Mouse (Mus musculus): Measurements from ENCODE around the gene Bcl11b.

Bcl11b gene

DNA sequence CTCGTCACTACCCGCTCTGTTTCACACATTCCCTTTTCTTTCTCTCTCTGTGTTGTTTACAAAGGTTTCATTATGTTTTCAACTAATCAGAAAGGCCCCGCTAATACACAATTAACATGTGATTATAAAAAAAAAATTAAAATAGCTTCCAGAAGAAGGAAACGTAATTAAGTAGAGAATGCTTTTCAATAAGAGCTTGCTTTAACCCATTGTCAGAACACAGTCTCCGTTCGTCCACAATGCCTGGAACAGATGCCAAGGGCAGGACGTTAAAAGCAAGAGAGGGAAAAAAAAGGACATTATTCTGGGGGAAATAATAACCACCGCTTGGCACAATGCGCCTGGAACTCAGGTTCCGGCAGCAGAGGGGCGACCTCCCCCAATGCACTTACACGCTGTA, 71.3 kb downstream of the Bcl11b start:
- no peak for DNase-seq (ENCODE audit: low spot score)

DNA sequence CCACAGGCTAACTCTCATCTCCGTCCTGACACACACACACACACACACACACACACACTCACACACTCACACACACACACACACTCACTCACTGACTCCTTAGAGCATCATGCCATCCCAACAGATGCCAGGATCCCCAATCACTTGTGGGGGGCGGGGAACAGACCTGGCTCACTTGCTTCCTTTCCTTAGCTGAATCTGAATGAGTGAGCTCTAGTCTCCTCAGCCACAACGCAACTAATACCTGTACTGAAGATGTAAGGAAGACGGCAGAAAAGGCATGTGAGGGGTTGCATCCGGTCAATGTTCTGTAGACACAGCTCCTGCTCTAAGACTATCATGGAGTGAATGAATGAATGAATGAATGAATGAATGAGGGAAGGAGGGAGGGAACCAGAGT, 71.9 kb downstream of the Bcl11b start:
- DNase-seq (ENCODE audit: low spot score), result no peak

DNA sequence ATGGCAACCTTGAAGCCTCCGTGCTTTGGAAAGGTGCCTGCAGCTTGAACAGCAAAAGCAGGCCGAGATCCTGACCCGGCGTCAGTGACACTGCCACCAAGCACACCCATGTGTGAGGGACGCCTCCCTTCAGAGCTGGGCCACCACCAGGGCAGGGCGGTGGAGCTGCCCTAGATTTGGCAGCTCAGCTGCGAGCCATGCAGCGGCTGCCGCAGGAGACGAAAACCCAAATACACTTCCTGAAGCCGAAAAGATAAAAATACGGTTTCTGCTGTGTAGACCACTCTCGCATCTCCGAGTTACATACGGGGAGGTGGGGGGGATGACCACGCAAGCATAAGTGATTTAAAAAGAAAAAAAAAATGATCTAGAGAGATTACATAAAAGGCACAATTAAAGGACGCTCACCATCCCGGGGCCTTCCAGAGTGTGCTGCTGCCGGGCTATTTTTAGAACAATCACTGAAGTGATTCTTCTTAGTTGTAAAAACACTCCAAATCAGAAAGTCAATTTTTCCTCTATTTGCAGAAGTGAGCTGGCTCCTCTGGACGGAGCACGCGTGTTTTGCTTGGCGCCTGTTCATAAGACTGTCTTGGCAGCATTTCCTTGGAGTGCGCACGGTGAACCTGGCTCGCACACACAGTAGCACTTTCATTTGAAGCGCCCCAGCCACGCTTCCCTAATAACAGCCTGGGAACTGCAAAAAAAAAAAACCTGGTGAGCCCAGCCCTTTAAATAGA, 72.6 kb downstream of the Bcl11b start:
- peak; percentile 77 for DNase-seq (ENCODE audit: low spot score)

DNA sequence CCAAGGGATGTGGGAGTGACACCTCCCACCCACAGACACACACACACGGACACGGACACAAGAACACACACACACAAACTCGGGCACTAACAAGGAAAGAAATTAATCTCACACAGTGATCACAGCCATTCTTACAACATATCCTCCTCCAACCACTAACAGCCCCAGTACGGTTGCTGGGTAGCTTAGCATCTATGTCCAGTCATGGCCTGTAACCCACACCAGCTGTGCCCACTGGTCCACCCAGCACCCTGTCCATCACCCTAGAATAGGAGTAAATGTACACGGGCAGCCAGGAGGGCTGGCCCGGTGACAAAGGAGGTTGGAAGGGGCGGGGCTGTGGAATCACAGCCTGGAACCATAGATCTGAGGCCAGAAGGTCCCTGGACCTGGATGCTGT, 74.5 kb downstream of the Bcl11b start:
- no peak for DNase-seq (ENCODE audit: low spot score)

GRCm38 (mm10) chr12:107928464-107928901, 74.9 kb downstream of the Bcl11b start:
- no peak for DNase-seq (ENCODE audit: low spot score)

GRCm38 (mm10) chr12:107927961-107928431, 75.4 kb downstream of the Bcl11b start:
- no peak for DNase-seq (ENCODE audit: low spot score)

DNA sequence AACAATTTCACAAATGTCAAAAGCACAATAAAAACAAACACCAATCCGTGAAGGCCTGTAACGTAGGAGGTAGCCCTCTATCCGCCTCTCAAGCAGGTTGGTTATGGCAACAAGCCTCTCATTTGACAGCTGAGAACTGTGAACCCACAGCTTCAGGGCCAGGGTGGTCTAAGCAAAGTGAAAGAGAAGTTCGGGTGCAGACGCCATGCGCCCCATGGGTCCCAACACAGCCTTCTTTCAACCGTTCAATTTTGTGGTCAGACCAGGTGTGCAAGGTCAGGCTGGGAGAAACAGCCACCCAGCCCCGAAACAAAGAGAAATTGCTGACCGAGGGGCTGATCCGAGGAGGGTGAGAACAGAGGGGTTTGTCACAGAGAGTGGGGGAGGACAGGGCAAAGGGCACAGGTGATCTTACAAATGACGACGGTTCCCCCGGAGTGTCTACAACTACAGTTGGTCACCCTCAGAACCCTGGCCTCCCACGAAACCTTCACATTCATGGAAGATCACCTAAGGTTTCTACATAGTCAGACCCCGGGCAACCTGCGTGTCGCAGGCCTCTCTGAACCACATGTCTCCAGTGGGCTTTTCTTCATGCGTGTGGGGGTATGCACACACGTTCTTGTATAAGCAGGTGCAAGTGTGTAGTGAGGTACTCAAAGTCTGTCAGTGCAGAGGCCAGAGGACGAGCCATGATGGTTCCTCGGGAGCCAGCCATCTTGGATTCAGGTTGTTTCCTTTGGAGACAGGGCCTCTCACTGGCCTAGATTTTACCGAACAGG, 77.1 kb downstream of the Bcl11b start:
- no peak for DNase-seq (ENCODE audit: low spot score)

DNA sequence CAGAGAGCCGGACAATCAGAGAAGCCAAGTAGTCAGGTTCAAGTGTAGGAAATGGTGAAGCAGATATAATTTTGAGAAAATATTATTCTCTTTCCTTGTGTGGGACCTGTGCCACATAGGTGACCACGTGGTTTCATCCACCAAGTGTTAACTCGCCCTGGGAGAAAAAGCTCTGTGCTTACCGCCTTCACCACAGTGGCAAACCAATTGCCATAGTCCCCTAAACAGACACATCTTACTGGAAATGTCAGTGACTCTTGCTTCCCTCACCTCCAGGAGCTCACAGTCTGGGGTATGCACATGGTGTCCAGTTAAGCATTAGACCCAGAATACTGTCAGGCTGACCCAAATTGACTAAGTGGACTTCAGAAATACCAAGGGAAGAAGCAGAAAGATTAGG, 78.7 kb downstream of the Bcl11b start:
- no peak for DNase-seq (ENCODE audit: low spot score)

- DNase-seq (ENCODE audit: low spot score), result no peak
Measured at GRCm38 (mm10) chr12:107923963-107924362, 79.4 kb downstream of the Bcl11b start.

DNA sequence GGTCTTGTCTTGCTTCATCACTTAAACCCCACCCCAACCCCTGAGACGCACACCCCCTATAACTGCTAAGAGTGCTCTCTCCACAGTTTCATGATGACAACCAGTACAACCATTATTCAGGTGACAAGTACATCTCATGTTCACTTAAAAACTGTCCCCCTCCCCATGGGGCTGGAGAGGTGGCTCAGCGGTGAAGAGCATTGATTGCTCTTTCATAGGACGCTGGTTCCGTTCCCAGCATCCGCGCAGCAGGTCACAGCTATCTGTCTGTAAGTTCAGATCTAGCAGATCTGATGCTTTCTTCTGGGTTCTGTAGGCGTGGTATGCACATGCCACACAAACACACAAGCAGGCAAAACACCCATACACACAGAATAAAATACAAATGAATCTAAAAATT, 81.2 kb downstream of the Bcl11b start:
- no peak for DNase-seq (ENCODE audit: low spot score)

- no peak for DNase-seq (ENCODE audit: low spot score)
Measured at GRCm38 (mm10) chr12:107921566-107921965, 81.8 kb downstream of the Bcl11b start.

DNA sequence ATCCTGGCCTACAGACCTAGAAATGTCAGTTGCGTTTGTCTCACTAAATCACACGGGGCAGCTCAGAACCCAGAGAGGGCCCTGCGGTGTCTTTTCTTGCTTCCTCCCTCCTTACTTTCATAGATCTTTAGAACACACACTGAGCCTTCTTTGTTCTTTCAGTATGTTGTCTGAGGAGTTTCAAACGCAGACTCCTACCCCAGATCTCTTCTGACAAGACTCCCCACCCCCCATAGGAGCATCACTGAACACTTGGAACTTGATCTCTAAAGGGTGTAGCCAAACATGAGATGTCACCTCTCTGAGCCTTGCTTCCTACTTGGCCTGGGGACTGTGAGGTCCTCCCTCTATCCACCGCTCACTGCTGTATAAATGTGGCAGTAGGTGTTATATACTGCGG, 82.2 kb downstream of the Bcl11b start:
- peak; percentile 10 for DNase-seq (ENCODE audit: low spot score)

DNA sequence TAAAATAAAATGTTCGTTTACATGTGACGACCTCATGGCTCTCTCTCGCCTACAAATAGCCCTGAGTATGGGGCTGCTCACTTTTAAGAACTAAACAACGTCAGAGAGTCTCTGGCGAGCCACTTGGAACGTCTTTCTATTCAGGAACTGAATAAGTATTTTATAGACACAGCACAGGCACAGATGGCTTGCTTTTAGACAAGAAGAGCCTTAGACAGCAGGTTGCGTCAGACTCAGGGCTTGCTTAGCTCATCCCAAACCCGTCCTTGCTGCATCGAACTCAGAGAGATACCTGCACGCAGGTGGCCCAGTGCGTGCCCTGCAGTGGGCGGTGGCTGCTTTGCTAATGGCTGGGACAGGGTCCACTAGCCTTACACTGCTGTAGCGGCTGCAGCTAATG, 82.7 kb downstream of the Bcl11b start:
- no peak for DNase-seq (ENCODE audit: low spot score)

GRCm38 (mm10) chr12:107920076-107920475, 83.3 kb downstream of the Bcl11b start:
- DNase-seq (ENCODE audit: low spot score), result no peak

- DNase-seq (ENCODE audit: low spot score), result no peak
Measured at GRCm38 (mm10) chr12:107918779-107919178, 84.6 kb downstream of the Bcl11b start.

GRCm38 (mm10) chr12:107916008-107916407, 87.4 kb downstream of the Bcl11b start:
- no peak for DNase-seq (ENCODE audit: low spot score)

DNA sequence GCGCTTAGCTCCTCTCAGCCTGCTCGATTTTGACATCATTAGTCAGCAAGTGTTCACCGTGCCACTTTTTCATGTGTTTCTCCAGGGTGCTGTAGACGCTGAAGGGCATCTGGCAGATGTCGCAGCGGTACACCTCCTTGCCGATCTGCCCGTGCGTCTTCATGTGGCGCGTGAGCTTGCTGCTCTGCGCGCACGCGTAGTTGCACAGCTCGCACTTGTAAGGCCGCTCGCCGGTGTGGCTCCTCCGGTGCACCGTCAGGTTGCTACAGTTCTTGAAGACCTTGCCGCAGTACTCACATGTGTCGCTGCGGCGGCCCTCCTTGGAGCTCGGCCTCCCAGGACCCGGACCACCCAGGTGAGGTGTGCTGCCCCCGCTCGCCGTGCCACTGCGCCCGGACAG, 88.0 kb downstream of the Bcl11b start:
- no peak for DNase-seq (ENCODE audit: low spot score)

DNA sequence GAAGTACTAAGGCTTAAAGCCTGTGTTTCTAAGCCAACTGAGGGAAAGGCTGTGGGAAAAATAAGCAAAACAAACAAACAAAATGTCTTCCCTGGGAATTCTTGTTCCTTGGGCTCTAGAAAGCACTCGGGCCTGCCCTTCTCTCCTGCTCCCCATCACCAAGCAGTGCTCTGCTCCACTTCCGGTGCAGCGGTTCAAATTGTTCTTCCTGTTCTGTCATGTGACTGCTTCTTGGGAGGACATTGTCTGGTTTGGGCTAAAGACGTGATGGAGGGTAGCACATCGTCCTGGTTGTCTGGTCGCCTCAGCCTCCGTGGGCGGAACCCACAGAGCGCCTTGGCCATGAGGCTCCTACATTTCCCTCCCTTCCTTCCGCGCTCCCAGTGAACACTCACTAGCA, 94.6 kb downstream of the Bcl11b start:
- no peak for DNase-seq (ENCODE audit: low spot score)

DNA sequence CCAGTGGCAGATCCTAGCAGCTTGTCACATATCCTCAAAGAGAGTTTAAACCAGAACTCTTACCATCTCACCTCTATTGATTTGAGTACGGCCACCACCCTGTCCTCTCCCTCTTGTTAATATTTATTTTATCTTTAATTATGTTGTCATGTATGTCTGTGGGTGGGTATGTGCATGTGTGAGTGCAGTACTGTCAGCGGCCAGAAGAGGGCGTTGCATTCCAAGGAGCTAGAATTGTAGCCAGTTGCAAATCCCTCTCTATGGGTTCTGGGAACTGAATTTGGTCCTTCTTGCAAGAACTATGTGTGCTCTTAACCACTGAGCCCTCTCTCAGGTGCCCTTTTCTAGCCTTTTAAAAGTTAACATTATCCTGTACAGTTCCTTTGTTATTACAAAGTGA, 98.1 kb downstream of the Bcl11b start:
- no peak for DNase-seq (ENCODE audit: low spot score)

DNA sequence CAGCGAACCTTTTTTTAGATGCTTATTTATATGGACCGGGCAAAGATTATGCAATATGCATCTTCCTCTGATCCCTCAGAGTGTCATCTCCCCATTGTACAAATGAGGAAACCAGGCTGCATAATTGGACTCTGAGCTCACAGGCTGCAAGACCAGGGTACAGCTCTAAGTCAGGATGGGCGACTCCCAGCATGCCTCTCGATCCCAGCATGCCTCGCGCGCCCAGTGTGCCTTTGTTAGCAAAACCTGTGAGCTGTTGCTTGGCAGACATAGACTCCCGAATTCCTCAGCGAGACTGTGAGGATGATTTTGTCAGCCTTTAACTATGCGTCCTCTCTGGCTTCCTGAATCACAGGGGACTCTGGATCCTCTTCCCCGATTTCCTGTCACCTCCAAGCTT, 98.9 kb downstream of the Bcl11b start:
- no peak for DNase-seq (ENCODE audit: low spot score)

DNA sequence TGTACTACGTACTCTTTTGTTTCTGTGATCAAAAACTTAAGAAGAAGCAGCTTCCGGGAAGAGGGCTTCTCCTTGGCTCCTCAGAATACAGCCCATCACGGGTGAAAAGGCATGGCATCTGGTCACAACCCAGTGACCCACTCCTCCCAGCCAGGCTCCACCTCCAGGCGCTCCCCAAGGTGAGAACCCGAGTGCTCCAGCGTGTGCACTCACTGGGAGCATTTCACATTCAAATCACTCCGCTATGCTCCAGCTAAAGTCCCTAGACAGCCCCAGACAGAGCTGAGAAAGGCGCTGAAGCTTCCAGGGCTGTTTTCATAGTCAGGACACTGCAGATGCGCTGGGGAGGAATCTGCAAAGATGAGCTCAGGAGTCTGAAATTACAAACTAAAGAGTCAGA, 99.5 kb downstream of the Bcl11b start:
- DNase-seq (ENCODE audit: low spot score), result no peak

DNA sequence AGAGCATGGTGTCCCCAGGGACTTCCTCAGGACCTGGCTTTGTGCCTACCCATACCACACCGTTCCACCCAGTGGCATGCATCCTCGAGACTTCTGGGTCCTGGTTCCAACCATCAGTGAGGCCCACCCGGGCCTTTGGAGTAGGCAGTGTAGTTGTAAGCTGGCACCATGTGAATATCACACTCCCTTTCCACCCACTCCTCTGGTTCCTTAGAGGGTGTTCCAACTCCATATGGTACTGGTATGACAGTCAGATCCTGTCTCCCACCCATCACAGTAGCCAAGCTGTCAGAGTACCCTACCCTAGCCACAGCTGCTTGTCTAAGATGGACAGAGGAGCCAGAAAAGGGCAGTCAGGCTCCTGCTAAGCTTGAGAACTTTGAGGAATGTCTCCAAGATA, 112.0 kb downstream of the Bcl11b start:
- DNase-seq (ENCODE audit: low spot score), result no peak

- no peak for DNase-seq (ENCODE audit: low spot score)
Measured at GRCm38 (mm10) chr12:107890326-107890725, 113.1 kb downstream of the Bcl11b start.

- no peak for DNase-seq (ENCODE audit: low spot score)
Measured at GRCm38 (mm10) chr12:107889841-107890240, 113.6 kb downstream of the Bcl11b start.
